Mouse (Mus musculus) ES-E14 (cell line): ENCODE measurements around the gene Hmgcl.

Experiments used
- CHD2 ChIP-seq: IDR thresholded peaks from 2 replicates; pipeline ENCODE4 v1.6.1; 2014; ENCODE audit warnings: mild to moderate bottlenecking, low read depth, low read length, inconsistent platforms
- HCFC1 ChIP-seq: IDR thresholded peaks from 2 replicates; pipeline ENCODE4 v1.6.1; 2012; ENCODE audit warnings: low read length, inconsistent platforms, borderline replicate concordance; ENCODE audit not compliant: insufficient read depth
- MAFK ChIP-seq: IDR thresholded peaks from 2 replicates; pipeline ENCODE4 v1.6.1; 2014; ENCODE audit warnings: mild to moderate bottlenecking, low read depth, low read length, inconsistent platforms; ENCODE audit not compliant: insufficient read depth
- ZC3H11A ChIP-seq: IDR thresholded peaks from 2 replicates; pipeline ENCODE4 v1.6.1; 2012; ENCODE audit warnings: low read depth, mild to moderate bottlenecking, inconsistent platforms, low read length, borderline replicate concordance
- ZNF384 ChIP-seq: IDR thresholded peaks from 2 replicates; pipeline ENCODE4 v1.6.1; 2012; ENCODE audit warnings: low read depth, low read length, inconsistent platforms

- TF ChIP-seq ZNF384 (no peak), HCFC1 (no peak), MAFK (no peak), CHD2 (no peak), ZC3H11A (no peak)
These were observed 4.1 kb upstream of the Hmgcl start for GRCm38 (mm10) chr4:135942193-135942592.
